9 mouse cellular contexts compared by ENCODE assay signal in genomic region chr14:24004471-24005271, GRCm38 (mm10). TPM values are rescaled to one million over a fixed set of nuclear protein-coding genes. Genes with fewer than 3 reads are reported as not detected.
DNase-seq lines count a peak whose midpoint lies in the region; ATAC-seq and TF ChIP-seq lines count a peak whose summit lies in the region.
"Had no signal": no experiment of that assay in that cellular context is flagged by ENCODE, and none has a peak within 500 bp of the region (broad histone marks: within the 10 kb centered on the region; RNA-seq: fewer than 3 reads in every experiment).

No protein-coding gene starts in this region.

- H3K4me3 ChIP-seq in heart, embryonic 12.5 days: peak overlapping the region; percentile 83
- peak overlapping the region; percentile 98 for H3K4me3 ChIP-seq in cortical plate, adult 2 months (ENCODE audit: insufficient read depth, low read length)
- H3K4me3 ChIP-seq in kidney, adult 2 months (ENCODE audit: insufficient read depth, low read depth, low read length): peak overlapping the region; percentile 64
- H3K4me3 ChIP-seq in limb, embryonic 14.5 days (replicated peaks; ENCODE audit: low read length): peak overlapping the region; percentile 77
- H3K4me3 ChIP-seq in olfactory bulb, adult 2 months (ENCODE audit: insufficient read depth, low read depth, low read length): peak overlapping the region; percentile 62

- peak; percentile 30; the same call in 1 of the 2 replicates for ATAC-seq in heart, embryonic 12.5 days (ENCODE audit: insufficient number of reproducible peaks, low FRiP score)
- ATAC-seq in limb, embryonic 14.5 days (ENCODE audit: low FRiP score, low read depth): peak; percentile 54
- ATAC-seq in monocyte, adult 5-6 weeks (replicated peaks; ENCODE audit: insufficient number of reproducible peaks, low FRiP score, low TSS enrichment, poor library complexity, severe bottlenecking): no peak

- no peaks in the 10 kb centered on the region for H3K36me3 ChIP-seq in heart, embryonic 12.5 days
- H3K36me3 ChIP-seq in kidney, adult 2 months (ENCODE audit: control insufficient read depth, insufficient read depth, low read length): no peaks in the 10 kb centered on the region
- H3K36me3 ChIP-seq in limb, embryonic 14.5 days (ENCODE audit: control insufficient read depth, insufficient read depth, low read length): no peaks in the 10 kb centered on the region

- peaks cover 9% of the 10 kb centered on the region for H3K4me1 ChIP-seq in heart, embryonic 12.5 days (replicated peaks)
- H3K4me1 ChIP-seq in cortical plate, adult 2 months (ENCODE audit: control insufficient read depth, insufficient read depth, low read length): 0 out of 2 replicates have a peak, but pooled peaks cover 3% of the 10 kb centered on the region
- H3K4me1 ChIP-seq in kidney, adult 2 months (ENCODE audit: control insufficient read depth, insufficient read depth, low read length): no peaks in the 10 kb centered on the region
- peaks cover 5% of the 10 kb centered on the region; the same call in 1 of the 2 replicates for H3K4me1 ChIP-seq in limb, embryonic 14.5 days (ENCODE audit: control insufficient read depth, insufficient read depth, low read length)
- H3K4me1 ChIP-seq in olfactory bulb, adult 2 months (ENCODE audit: control insufficient read depth, insufficient read depth, low read length): peaks cover 8% of the 10 kb centered on the region; the same call in 1 of the 2 replicates

- 1% methylated on average over 70 of the region's 82 CpGs for WGBS in heart, embryonic 12.5 days
- under 1% methylated on average over 82 of the region's 82 CpGs for WGBS in kidney, adult 2 months
- WGBS in limb, embryonic 14.5 days: 2% methylated on average over 28 of the region's 82 CpGs
- under 1% methylated on average over 82 of the region's 82 CpGs for WGBS in olfactory bulb, adult 2 months

- no peak for TF ChIP-seq POLR2A in cortical plate, adult 2 months (IDR thresholded peaks at IDR 0.05; ENCODE audit: extremely low read depth, insufficient read depth, low read length)
- TF ChIP-seq POLR2A in kidney, adult 2 months (IDR thresholded peaks at IDR 0.05; ENCODE audit: low read depth, low read length): no peak
- TF ChIP-seq POLR2A in limb, embryonic 14.5 days (IDR thresholded peaks at IDR 0.05; ENCODE audit: borderline replicate concordance, extremely low read depth, insufficient read depth, insufficient read length): no peak
- 0 out of 2 replicates have a peak, but pooled peaks have one; percentile 24 for TF ChIP-seq POLR2A in olfactory bulb, adult 2 months (IDR thresholded peaks at IDR 0.05; ENCODE audit: insufficient read depth, low read depth, low read length)

- DNase-seq in heart, adult 11 months: no peak
- DNase-seq in gastrocnemius, adult 8-10 months (ENCODE audit: low spot score in 2 of 2): peak; percentile 40 to 41
- peak; percentile 23 for DNase-seq in kidney, adult 2 months
- DNase-seq in limb, embryonic 14.5 days (ENCODE audit: low spot score): peak; percentile 36

- H3K9me3 ChIP-seq in heart, embryonic 12.5 days (replicated peaks): no peaks in the 10 kb centered on the region
- no peaks in the 10 kb centered on the region for H3K9me3 ChIP-seq in limb, embryonic 14.5 days (ENCODE audit: control insufficient read depth, low read length)

- no peak overlapping the region for H3K27ac ChIP-seq in heart, embryonic 12.5 days (ENCODE audit: poor library complexity, severe bottlenecking)
- H3K27ac ChIP-seq in cortical plate, adult 2 months (ENCODE audit: insufficient read depth, low read length): peak overlapping the region; percentile 99
- H3K27ac ChIP-seq in kidney, adult 2 months (ENCODE audit: insufficient read depth, low read depth, low read length): no peak overlapping the region
- no peak overlapping the region for H3K27ac ChIP-seq in limb, embryonic 14.5 days (replicated peaks; ENCODE audit: low read depth, low read length)
- peak overlapping the region; percentile 71 for H3K27ac ChIP-seq in olfactory bulb, adult 2 months (ENCODE audit: insufficient read depth, low read depth, low read length)

- peaks cover 92% of the 10 kb centered on the region for H3K27me3 ChIP-seq in heart, embryonic 12.5 days (replicated peaks)
- peaks cover 3% of the 10 kb centered on the region; the same call in 1 of the 2 replicates for H3K27me3 ChIP-seq in kidney, adult 2 months (replicated peaks; ENCODE audit: control insufficient read depth, insufficient read depth, low read length)
- H3K27me3 ChIP-seq in limb, embryonic 14.5 days (ENCODE audit: control insufficient read depth, insufficient read depth, low read length): peaks cover 63% of the 10 kb centered on the region

- H3K9ac ChIP-seq in heart, embryonic 12.5 days: peak overlapping the region; percentile 64
- peak overlapping the region; percentile 70 for H3K9ac ChIP-seq in limb, embryonic 14.5 days (ENCODE audit: low read depth, low read length, severe bottlenecking)

- 0 out of 2 replicates have a peak, but pooled peaks have one; percentile 24 for TF ChIP-seq CTCF in cortical plate, adult 2 months (IDR thresholded peaks at IDR 0.05; ENCODE audit: extremely low read depth, insufficient read depth, low read length)
- no peak; the same call in 1 of the 2 replicates for TF ChIP-seq CTCF in kidney, adult 2 months (conservative IDR thresholded peaks at IDR 0.05; ENCODE audit: insufficient read depth, insufficient read length, low read depth, low read length)
- peak; percentile 39; the same call in 1 of the 2 replicates for TF ChIP-seq CTCF in olfactory bulb, adult 2 months (IDR thresholded peaks at IDR 0.05; ENCODE audit: insufficient read depth, low read depth, low read length)

- peak overlapping the region; percentile 100 for H3K4me2 ChIP-seq in heart, embryonic 12.5 days
- H3K4me2 ChIP-seq in limb, embryonic 14.5 days (replicated peaks; ENCODE audit: low read depth, low read length, severe bottlenecking): peak overlapping the region; percentile 94

RNA-seq across cellular contexts. Expression of gene Kcnma1, which starts 9.6 kb away (rescaled TPM):
- 0.37 and 0.42 TPM in 2 replicates for polyA plus RNA-seq in heart, embryonic 12.5 days (2016; fragmentation: Nextera tagmentation; extraction: Ambion mirVana)
- polyA plus RNA-seq in cortical plate, adult 2 months (2012; rRNA removed): 57.9 and 60.3 TPM in 2 replicates
- total RNA-seq in gastrocnemius, adult 8-10 months (2022): 10 to 100 TPM; 54.5 to 65.3 (median 57.1) TPM
- polyA plus RNA-seq in kidney, adult 2 months (2012; rRNA removed): 1.7 and 2.1 TPM in 2 replicates
- 5.4 and 6.5 TPM in 2 replicates for polyA plus RNA-seq in limb, embryonic 14.5 days (2012; rRNA removed)
- 5.5 and 8.5 TPM in 2 replicates for polyA plus RNA-seq in limb, embryonic 14.5 days (2014; fragmentation: Nextera tagmentation; extraction: Ambion mirVana)
- 75.1 and 317 TPM in 2 replicates for polyA plus RNA-seq in olfactory bulb, adult 2 months (2012; ENCODE audit: insufficient read depth, insufficient read length, low replicate concordance, missing spikeins)
- not detected in 3 replicates for total RNA-seq in monocyte, adult 5-6 weeks (2017)
- total RNA-seq: hematopoietic stem cell, adult 5-6 weeks had no signal

Comparison
In these comparisons a context has a peak if more than half of its experiments do, and no peak if none do; other contexts are left out.
1. H3K27ac ChIP-seq: peak in cortical plate, adult 2 months (single experiment) and olfactory bulb, adult 2 months (single experiment); none in heart, embryonic 12.5 days (single experiment), kidney, adult 2 months (single experiment) and limb, embryonic 14.5 days (single experiment).
2. Peak in every context shown above with its lines, with median percentiles within 50 percentile points of each other: H3K4me3 ChIP-seq.